Mouse (Mus musculus) liver, embryonic 12.5 days (tissue): ENCODE measurements at regions not wholly inside any gene's neighbourhood (a gene's known extent, or its start where the extent isn't known, plus 50 kb on each side); places are given as distances from the start of the nearest gene placed in this dataset.

Source experiments
- ATAC-seq: fragments of 200-750 bp; cut with Nextera tagmentation; 2 replicates; pipeline ENCODE4 v1.8.0; 2017; ENCODE audit warnings: moderate number of reproducible peaks, mild to moderate bottlenecking, moderate library complexity
- H3K27ac ChIP-seq: fragments of 300-500 bp; sonication (generic); 2 replicates; pipeline ENCODE4 v1.5.1; 2016; ENCODE audit warnings: mild to moderate bottlenecking
- H3K27me3 ChIP-seq: fragments of 300-500 bp; sonication (generic); replicated peaks from 2 replicates; pipeline ENCODE4 v1.6.1; 2016; ENCODE audit warnings: mild to moderate bottlenecking, moderate library complexity
- H3K36me3 ChIP-seq: fragments of 300-500 bp; sonication (generic); 2 replicates; pipeline ENCODE4 v1.6.1; 2016; ENCODE audit warnings: mild to moderate bottlenecking, moderate library complexity
- H3K4me1 ChIP-seq: fragments of 300-500 bp; sonication (generic); 2 replicates; pipeline ENCODE4 v1.6.1; 2016
- H3K4me2 ChIP-seq: fragments of 300-500 bp; sonication (generic); 2 replicates; pipeline ENCODE4 v1.6.1; 2016; ENCODE audit warnings: mild to moderate bottlenecking, moderate library complexity
- H3K4me3 ChIP-seq: fragments of 300-500 bp; sonication (generic); 2 replicates; pipeline ENCODE4 v1.5.1; 2016; ENCODE audit warnings: mild to moderate bottlenecking, moderate library complexity
- H3K9ac ChIP-seq: fragments of 300-500 bp; sonication (generic); 2 replicates; pipeline ENCODE4 v1.6.1; 2016; ENCODE audit warnings: mild to moderate bottlenecking, moderate library complexity
- H3K9me3 ChIP-seq: fragments of 300-500 bp; sonication (generic); replicated peaks from 2 replicates; pipeline ENCODE4 v1.6.1; 2016; ENCODE audit warnings: mild to moderate bottlenecking, moderate library complexity
- WGBS: fragments of 180-500 bp; shearing (Covaris S2); methylation state at CpG from one replicate; pipeline ENCODE4 v1.1.7; 2016; ENCODE audit not compliant: insufficient replicate concordance; 5-methylcytosine and 5-hydroxymethylcytosine counted together

DNA sequence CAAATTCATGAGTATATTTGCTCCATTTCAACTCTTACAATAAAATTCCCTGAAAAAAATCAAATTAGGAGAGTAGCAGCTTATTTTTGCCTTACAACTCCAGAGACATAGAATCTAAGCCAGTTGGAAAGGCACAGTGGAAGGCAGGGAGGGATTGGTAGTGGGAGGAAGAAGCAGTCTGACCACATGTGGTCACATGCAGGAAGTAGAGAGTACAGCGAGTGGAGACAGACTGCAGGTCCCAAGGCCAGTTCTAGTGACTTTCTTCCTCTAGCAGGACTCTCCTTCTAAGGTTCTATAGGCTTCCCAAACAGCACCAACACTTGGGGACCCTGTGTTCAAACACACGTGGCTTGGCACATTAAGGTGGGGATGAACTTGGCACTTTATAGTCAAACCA is 245.6 kb upstream of the Adgrl4 start:
- no peak overlapping the region for H3K9ac ChIP-seq
- H3K4me3 ChIP-seq = no peak overlapping the region
- H3K4me1 ChIP-seq = no peaks in the 10 kb centered on the region
- no peaks in the 10 kb centered on the region for H3K27me3 ChIP-seq
- H3K4me2 ChIP-seq = no peak overlapping the region
- ATAC-seq = no peak
- no peaks in the 10 kb centered on the region for H3K36me3 ChIP-seq
- H3K9me3 ChIP-seq = no peaks in the 10 kb centered on the region
- WGBS = 29% methylated on average over 2 of the region's 2 CpGs
- no peak overlapping the region for H3K27ac ChIP-seq

- H3K4me2 ChIP-seq = no peak overlapping the region
- no peak overlapping the region for H3K27ac ChIP-seq
- WGBS = 77% methylated on average over 4 of the region's 4 CpGs
- H3K36me3 ChIP-seq = no peaks in the 10 kb centered on the region
- H3K4me3 ChIP-seq = no peak overlapping the region
- no peak for ATAC-seq
- no peaks in the 10 kb centered on the region for H3K9me3 ChIP-seq
- no peak overlapping the region for H3K9ac ChIP-seq
- no peaks in the 10 kb centered on the region for H3K4me1 ChIP-seq
- no peaks in the 10 kb centered on the region for H3K27me3 ChIP-seq
Measured at GRCm38 (mm10) chr3:151210978-151211377, 226.7 kb upstream of the Adgrl4 start.

GRCm38 (mm10) chr3:151216764-151217502 is 220.8 kb upstream of the Adgrl4 start:
- H3K9ac ChIP-seq = no peak overlapping the region
- no peak overlapping the region for H3K4me3 ChIP-seq
- no peaks in the 10 kb centered on the region for H3K27me3 ChIP-seq
- ATAC-seq = no peak
- WGBS = 62% methylated on average over 3 of the region's 3 CpGs
- H3K27ac ChIP-seq = no peak overlapping the region
- H3K9me3 ChIP-seq = no peaks in the 10 kb centered on the region
- H3K36me3 ChIP-seq = no peaks in the 10 kb centered on the region
- no peaks in the 10 kb centered on the region for H3K4me1 ChIP-seq
- no peak overlapping the region for H3K4me2 ChIP-seq

DNA sequence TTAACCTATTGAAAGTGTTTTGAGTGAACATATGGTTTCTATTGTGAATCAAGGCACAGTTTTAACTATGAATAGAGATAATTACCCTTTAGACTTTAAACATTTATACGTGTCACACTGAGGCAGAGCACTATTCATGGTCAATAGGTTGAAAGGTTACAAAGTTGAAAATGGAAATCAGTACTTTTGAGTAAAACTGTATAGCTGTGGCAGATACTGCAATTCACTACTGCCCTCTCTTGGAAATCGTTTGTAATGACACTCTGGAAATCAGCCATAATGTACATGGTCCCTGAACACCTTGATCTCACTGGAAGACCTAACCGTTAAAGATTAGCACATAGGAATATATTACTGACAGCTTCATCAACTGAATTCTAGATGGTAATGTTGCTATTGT is 215.3 kb upstream of the Adgrl4 start:
- no peak for ATAC-seq

GRCm38 (mm10) chr3:151252458-151252857 is 185.2 kb upstream of the Adgrl4 start:
- H3K9me3 ChIP-seq = no peaks in the 10 kb centered on the region
- H3K4me3 ChIP-seq = no peak overlapping the region
- no peak overlapping the region for H3K9ac ChIP-seq
- no peak for ATAC-seq
- no peaks in the 10 kb centered on the region for H3K4me1 ChIP-seq
- H3K27ac ChIP-seq = no peak overlapping the region
- H3K4me2 ChIP-seq = no peak overlapping the region
- H3K36me3 ChIP-seq = no peaks in the 10 kb centered on the region
- H3K27me3 ChIP-seq = no peaks in the 10 kb centered on the region
- 59% methylated on average over 2 of the region's 2 CpGs for WGBS

More for the DNA sequence above, 215.3 kb upstream of the Adgrl4 start:
- Histone ChIP-seq H3K27me3 (no peaks in the 10 kb centered on the region), H3K4me2 (no peak overlapping the region), H3K36me3 (no peaks in the 10 kb centered on the region), H3K27ac (no peak overlapping the region), H3K9me3 (no peaks in the 10 kb centered on the region), H3K9ac (no peak overlapping the region), H3K4me3 (no peak overlapping the region), H3K4me1 (no peaks in the 10 kb centered on the region)
- 22% methylated on average over 3 of the region's 3 CpGs for WGBS

DNA sequence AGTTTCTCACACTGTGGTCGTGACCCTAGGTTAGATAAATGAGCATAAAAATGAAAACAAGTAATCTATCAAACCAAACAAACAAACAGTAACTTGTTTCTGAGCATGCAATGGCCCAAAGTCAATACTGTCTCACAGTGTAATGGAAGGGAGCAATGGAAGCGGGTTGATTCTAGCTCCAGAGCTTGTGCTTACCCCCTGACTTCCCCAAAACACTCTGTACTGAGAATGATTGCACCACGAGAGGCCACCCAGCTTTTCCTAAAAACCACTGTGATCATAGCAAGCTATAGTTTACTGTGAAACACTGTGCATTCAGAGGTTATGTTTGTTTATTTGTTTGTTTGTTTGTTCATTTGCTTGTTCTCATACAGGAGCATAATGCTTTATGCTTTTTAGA is 174.9 kb upstream of the Adgrl4 start:
- Histone ChIP-seq H3K27ac (no peak overlapping the region), H3K4me3 (no peak overlapping the region), H3K4me2 (no peak overlapping the region), H3K9me3 (no peaks in the 10 kb centered on the region), H3K36me3 (no peaks in the 10 kb centered on the region), H3K4me1 (no peaks in the 10 kb centered on the region), H3K9ac (no peak overlapping the region), H3K27me3 (no peaks in the 10 kb centered on the region)
- ATAC-seq = no peak
- 44% methylated on average over 3 of the region's 3 CpGs for WGBS

- H3K9ac ChIP-seq = no peak overlapping the region
- H3K4me2 ChIP-seq = no peak overlapping the region
- H3K27me3 ChIP-seq = no peaks in the 10 kb centered on the region
- H3K9me3 ChIP-seq = no peaks in the 10 kb centered on the region
- no peaks in the 10 kb centered on the region for H3K4me1 ChIP-seq
- H3K36me3 ChIP-seq = no peaks in the 10 kb centered on the region
- ATAC-seq = no peak
- H3K27ac ChIP-seq = no peak overlapping the region
- 16% methylated on average over 2 of the region's 2 CpGs for WGBS
- no peak overlapping the region for H3K4me3 ChIP-seq
Measured at GRCm38 (mm10) chr3:151265658-151266057, 172.0 kb upstream of the Adgrl4 start.

DNA sequence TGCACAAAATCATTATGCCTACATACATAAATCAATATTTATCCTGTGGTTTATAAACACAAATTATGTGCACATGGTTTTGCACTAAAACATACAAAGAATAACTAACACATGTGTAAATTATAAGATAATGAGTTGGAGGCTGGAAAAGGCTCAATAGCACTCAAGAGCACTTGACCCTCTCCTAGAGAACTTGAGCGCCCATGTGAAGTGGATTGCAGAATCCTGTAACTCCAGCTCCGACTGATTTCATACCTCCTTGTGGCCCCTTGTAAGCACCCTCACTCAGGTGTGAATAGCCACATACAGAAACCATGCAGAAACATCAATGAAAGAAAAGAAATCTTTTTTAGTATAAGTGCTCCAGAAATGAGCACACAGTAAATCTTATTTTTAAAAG is 168.2 kb upstream of the Adgrl4 start:
- H3K9ac ChIP-seq = no peak overlapping the region
- 69% methylated on average over 2 of the region's 2 CpGs for WGBS
- H3K4me2 ChIP-seq = no peak overlapping the region
- H3K36me3 ChIP-seq = no peaks in the 10 kb centered on the region
- H3K27me3 ChIP-seq = no peaks in the 10 kb centered on the region
- no peak overlapping the region for H3K4me3 ChIP-seq
- H3K4me1 ChIP-seq = no peaks in the 10 kb centered on the region
- ATAC-seq = no peak
- H3K9me3 ChIP-seq = no peaks in the 10 kb centered on the region
- no peak overlapping the region for H3K27ac ChIP-seq

GRCm38 (mm10) chr3:151283829-151284228 is 153.9 kb upstream of the Adgrl4 start:
- no peaks in the 10 kb centered on the region for H3K27me3 ChIP-seq
- H3K9ac ChIP-seq = no peak overlapping the region
- H3K36me3 ChIP-seq = no peaks in the 10 kb centered on the region
- H3K4me2 ChIP-seq = no peak overlapping the region
- no peak overlapping the region for H3K27ac ChIP-seq
- no peak overlapping the region for H3K4me3 ChIP-seq
- 57% methylated on average over 1 of the region's 1 CpGs for WGBS
- no peak for ATAC-seq
- no peaks in the 10 kb centered on the region for H3K9me3 ChIP-seq
- H3K4me1 ChIP-seq = no peaks in the 10 kb centered on the region

DNA sequence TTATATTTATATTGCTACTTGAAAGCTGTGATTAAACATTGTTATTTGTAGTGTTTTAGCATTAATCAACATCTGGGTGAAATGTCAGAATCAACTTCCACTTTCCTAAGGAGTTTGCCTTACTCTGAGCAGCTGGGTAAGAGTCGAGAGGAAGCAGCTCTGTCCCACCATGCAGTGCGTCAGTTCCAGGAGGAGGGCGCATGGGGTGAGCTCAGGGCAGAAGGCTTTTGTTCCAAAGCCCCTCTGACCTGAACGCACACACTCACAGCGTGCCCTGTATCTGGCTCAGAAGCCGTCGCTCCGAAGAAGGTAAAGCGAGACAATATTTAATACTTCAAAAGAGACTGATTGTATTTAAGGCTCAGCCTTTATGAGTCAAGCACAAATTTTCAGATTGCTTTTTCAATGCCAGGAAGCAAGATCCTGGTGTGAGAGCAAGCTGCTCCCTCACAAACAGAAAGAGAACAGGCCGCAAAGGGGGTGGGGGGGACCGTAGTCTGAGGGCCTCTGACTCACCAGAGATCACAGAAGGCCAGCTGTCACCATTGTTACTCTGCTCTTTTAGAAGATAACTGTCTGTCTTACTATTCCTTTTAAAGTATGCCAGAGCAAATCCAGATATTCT is 143.6 kb upstream of the Adgrl4 start:
- peak; percentile 73 for ATAC-seq
- H3K27ac ChIP-seq = no peak overlapping the region
- no peaks in the 10 kb centered on the region for H3K9me3 ChIP-seq
- whole genome bisulfite sequencing = 39% methylated on average over 11 of the region's 11 CpGs
- no peaks in the 10 kb centered on the region for H3K27me3 ChIP-seq
- H3K4me3 ChIP-seq = no peak overlapping the region
- no peaks in the 10 kb centered on the region for H3K4me1 ChIP-seq
- H3K4me2 ChIP-seq = no peak overlapping the region
- no peak overlapping the region for H3K9ac ChIP-seq
- no peaks in the 10 kb centered on the region for H3K36me3 ChIP-seq

GRCm38 (mm10) chr3:151294606-151295005 is 143.1 kb upstream of the Adgrl4 start:
- no peaks in the 10 kb centered on the region for H3K36me3 ChIP-seq
- no peak overlapping the region for H3K9ac ChIP-seq
- no peak for ATAC-seq
- WGBS = 71% methylated on average over 7 of the region's 7 CpGs
- H3K27ac ChIP-seq = no peak overlapping the region
- H3K27me3 ChIP-seq = no peaks in the 10 kb centered on the region
- H3K4me1 ChIP-seq = no peaks in the 10 kb centered on the region
- H3K4me2 ChIP-seq = no peak overlapping the region
- no peaks in the 10 kb centered on the region for H3K9me3 ChIP-seq
- H3K4me3 ChIP-seq = no peak overlapping the region

DNA sequence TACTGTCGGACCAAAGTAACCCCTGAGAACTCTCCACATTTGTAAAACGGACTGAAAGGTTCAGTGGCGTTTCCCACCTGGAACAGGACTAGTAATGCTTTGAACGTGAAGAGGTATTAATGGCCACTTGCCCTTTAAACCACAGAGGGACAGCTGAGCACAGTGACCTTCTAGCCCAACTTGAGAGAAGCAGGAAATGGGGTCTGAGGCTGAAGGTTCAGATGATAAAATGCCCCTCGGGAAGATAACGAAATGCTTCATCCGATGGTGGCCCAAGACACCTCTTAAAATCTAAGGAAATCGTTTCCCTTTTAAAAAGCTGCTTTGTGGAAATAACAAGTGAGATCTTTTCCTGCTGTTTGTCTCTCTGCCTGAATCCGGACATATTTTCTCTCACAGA is 142.7 kb upstream of the Adgrl4 start:
- no peaks in the 10 kb centered on the region for H3K36me3 ChIP-seq
- H3K27me3 ChIP-seq = no peaks in the 10 kb centered on the region
- ATAC-seq = no peak
- H3K4me3 ChIP-seq = no peak overlapping the region
- H3K4me1 ChIP-seq = no peaks in the 10 kb centered on the region
- H3K4me2 ChIP-seq = no peak overlapping the region
- H3K9me3 ChIP-seq = no peaks in the 10 kb centered on the region
- H3K27ac ChIP-seq = no peak overlapping the region
- no peak overlapping the region for H3K9ac ChIP-seq
- 37% methylated on average over 9 of the region's 9 CpGs for WGBS

DNA sequence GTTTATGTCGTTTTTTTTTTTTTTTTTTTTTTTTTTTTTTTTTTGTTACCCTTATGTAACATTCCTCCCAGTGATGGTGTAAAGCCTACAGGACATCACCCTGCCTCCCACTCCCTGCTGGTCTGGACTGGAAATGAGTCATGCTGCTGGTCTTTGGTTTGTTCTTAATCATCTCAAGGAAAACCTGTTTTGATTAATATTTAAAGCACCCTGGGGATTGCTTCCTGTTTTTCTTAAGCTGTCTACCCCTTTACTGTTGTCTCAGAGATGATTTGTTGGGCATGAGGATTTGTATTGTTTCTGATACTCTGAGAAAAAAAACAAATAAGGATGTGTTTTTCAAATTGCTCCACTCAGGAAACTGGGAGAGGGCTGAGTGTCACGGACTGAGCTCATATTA is 139.4 kb upstream of the Adgrl4 start:
- Histone ChIP-seq H3K9me3 (no peaks in the 10 kb centered on the region), H3K9ac (no peak overlapping the region), H3K36me3 (no peaks in the 10 kb centered on the region), H3K4me1 (no peaks in the 10 kb centered on the region), H3K4me2 (no peak overlapping the region), H3K27me3 (no peaks in the 10 kb centered on the region), H3K4me3 (no peak overlapping the region), H3K27ac (no peak overlapping the region)
- WGBS = 45% methylated on average over 2 of the region's 2 CpGs
- no peak for ATAC-seq
